Mouse (Mus musculus) ES-Bruce4 (cell line): ENCODE measurements around the gene Fam120a. TPM values are rescaled to one million over a fixed set of nuclear protein-coding genes. Genes with fewer than 3 reads are reported as not detected.

Experiments
- H3K27ac ChIP-seq: 2 replicates; pipeline ENCODE4 v1.5.1; 2012; ENCODE audit warnings: low read length, inconsistent platforms; ENCODE audit not compliant: insufficient read depth
- H3K27me3 ChIP-seq: 2 replicates; pipeline ENCODE4 v1.6.1; 2012; ENCODE audit warnings: mild to moderate bottlenecking, low read length, inconsistent platforms; ENCODE audit not compliant: control insufficient read depth, poor library complexity, insufficient read depth, severe bottlenecking
- H3K36me3 ChIP-seq: 2 replicates; pipeline ENCODE4 v1.6.1; 2012; ENCODE audit warnings: inconsistent platforms, mild to moderate bottlenecking, low read length, moderate library complexity; ENCODE audit not compliant: control insufficient read depth, poor library complexity, insufficient read depth, severe bottlenecking
- H3K4me1 ChIP-seq: one replicate; pipeline ENCODE4 v1.8.1; 2011; ENCODE audit warnings: low read length; ENCODE audit not compliant: control insufficient read depth, insufficient read depth
- H3K4me3 ChIP-seq: 2 replicates; pipeline ENCODE4 v1.5.1; 2011; ENCODE audit warnings: low read depth, mild to moderate bottlenecking, low read length
- H3K9ac ChIP-seq: 2 replicates; pipeline ENCODE4 v1.6.1; 2012; ENCODE audit warnings: low read depth, mild to moderate bottlenecking, inconsistent platforms; ENCODE audit not compliant: poor library complexity, severe bottlenecking
- H3K9me3 ChIP-seq: replicated peaks from 2 replicates; pipeline ENCODE4 v1.6.1; 2012; ENCODE audit warnings: mild to moderate bottlenecking, low read length, inconsistent platforms; ENCODE audit not compliant: control insufficient read depth, poor library complexity, insufficient read depth, severe bottlenecking
- CTCF ChIP-seq: IDR thresholded peaks from one replicate; pipeline ENCODE4 v1.8.1; 2011; ENCODE audit warnings: low read depth, low read length
- EP300 ChIP-seq: IDR thresholded peaks from 2 replicates; pipeline ENCODE4 v1.6.1; 2011; ENCODE audit warnings: low read depth, low read length; ENCODE audit not compliant: insufficient read depth
- POLR2A ChIP-seq: IDR thresholded peaks from one replicate; pipeline ENCODE4 v1.8.1; 2011; ENCODE audit warnings: low read length; ENCODE audit not compliant: insufficient read depth
- polyA plus RNA-seq: library from polyadenylated mRNA; stranded (reverse); fragments of >200 nt; gene quantifications from 2 replicates; pipeline ENCODE4 v1.2.4, GENCODE M21; 2011; ENCODE audit warnings: low read depth; ENCODE audit not compliant: missing spikeins, insufficient read depth, insufficient read length

Fam120a gene
- polyA plus RNA-seq, 1 experiment = 96.4 TPM

DNA sequence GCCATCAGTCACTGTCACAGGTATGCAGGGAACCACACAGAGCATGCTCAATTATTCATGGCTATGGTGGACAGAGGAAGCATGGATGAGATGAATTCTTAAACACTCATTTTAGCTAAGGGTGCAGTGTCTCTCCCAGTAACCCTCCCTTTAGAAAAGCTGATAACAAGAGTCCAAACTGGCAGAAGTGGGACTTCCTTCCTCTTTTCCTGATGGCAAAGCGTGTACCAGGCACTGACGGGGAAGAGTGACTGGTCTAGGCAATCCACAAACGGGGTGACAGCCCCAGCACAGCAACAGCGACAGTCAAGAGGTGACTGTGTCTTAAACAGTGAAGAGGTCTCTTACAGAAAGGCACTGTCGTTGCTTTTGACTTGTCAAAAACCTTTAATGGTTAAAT lies 72.4 kb downstream of the Fam120a start:
- H3K4me1 ChIP-seq = no peaks in the 10 kb centered on the region
- TF ChIP-seq CTCF = no peak
- TF ChIP-seq EP300 = no peak
- TF ChIP-seq POLR2A = no peak
- H3K36me3 ChIP-seq = peaks cover 29% of the 10 kb centered on the region
- H3K9ac ChIP-seq = no peak overlapping the region
- H3K4me3 ChIP-seq = no peak overlapping the region
- H3K27me3 ChIP-seq = no peaks in the 10 kb centered on the region
- no peaks in the 10 kb centered on the region for H3K9me3 ChIP-seq
- H3K27ac ChIP-seq = no peak overlapping the region

DNA sequence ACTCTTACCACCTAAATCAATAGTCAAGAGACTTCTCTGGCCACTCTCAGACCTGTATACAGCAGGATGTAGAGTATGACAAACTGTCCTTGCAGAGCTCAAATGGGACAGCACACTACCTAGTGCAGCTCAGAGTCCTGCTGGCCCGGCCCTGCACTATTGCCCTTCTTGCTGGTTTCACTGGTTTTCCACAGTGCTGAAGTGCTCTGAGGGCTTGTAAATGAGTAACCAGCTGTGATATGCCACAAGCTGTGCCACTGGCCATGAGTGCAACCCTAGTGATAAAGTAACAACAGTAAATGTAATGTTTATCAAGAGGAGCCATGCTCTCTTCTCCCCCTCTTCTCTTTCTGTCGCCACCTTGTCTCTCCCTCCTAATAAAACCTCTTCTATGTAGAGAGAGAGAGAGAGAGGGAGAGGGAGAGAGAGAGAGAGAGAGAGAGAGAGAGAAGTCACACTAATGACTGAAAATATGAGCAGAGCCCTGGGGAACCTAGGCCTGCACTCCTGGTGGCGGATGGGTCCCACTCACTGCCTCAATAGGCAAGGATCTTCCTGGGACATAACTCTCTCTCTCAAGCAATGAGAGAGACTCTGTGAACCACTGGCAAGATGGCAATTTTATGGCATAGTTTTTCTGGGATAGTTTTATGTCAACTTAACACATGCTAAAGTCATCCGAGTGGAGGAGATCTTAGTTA lies 77.4 kb downstream of the Fam120a start:
- Histone ChIP-seq H3K27ac (no peak overlapping the region), H3K9me3 (no peaks in the 10 kb centered on the region), H3K4me3 (no peak overlapping the region), H3K27me3 (no peaks in the 10 kb centered on the region), H3K9ac (no peak overlapping the region), H3K4me1 (no peaks in the 10 kb centered on the region), H3K36me3 (peaks cover 44% of the 10 kb centered on the region)
- no peak for TF ChIP-seq POLR2A
- TF ChIP-seq EP300 = no peak
- no peak for TF ChIP-seq CTCF

DNA sequence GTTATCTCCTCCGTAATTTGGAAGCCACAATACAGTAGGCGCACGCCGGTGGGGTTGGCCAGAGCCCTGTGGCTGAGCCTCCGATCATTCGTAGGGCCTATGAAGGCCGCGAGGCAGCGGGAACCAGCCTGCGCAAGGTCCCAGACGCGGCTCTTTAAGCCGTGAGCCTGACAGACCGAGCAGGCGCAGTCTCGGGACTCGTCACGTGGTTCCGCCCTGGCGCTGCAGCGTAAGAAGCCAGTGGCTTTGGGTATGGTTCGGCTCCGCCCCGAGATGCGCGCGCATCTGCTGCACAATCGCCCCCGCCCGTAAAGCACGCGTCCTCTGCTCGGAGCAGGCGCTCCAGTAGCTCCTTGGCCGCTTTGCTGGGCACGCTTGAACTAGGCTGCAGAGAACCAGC lies 89.3 kb downstream of the Fam120a start:
- peak overlapping the region; percentile 62 for H3K9ac ChIP-seq
- TF ChIP-seq EP300 = no peak
- TF ChIP-seq POLR2A = peak; percentile 97
- H3K27me3 ChIP-seq = no peaks in the 10 kb centered on the region
- peak overlapping the region; percentile 70 for H3K4me3 ChIP-seq
- no peaks in the 10 kb centered on the region for H3K4me1 ChIP-seq
- no peaks in the 10 kb centered on the region for H3K9me3 ChIP-seq
- peaks cover 5% of the 10 kb centered on the region for H3K36me3 ChIP-seq
- H3K27ac ChIP-seq = no peak overlapping the region

DNA sequence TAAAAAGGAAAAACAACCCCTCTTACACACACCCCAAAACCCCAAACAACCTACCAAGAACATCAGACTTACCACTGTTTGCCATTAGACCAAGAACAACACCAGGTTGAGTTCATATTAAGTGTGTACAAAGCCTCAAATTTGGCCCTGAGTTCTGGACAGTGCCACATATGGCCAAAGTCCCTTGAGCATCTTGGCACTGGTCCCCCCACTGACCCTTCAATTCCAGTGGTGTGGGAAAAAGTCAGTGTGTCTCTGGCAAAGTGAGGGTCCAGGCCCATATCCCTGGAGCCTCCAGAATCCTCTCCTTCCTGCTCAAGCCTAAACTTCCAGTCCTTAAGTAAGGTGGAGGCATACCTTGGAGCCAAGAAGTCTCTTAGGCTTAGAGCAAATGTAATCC lies 90.0 kb downstream of the Fam120a start:
- Histone ChIP-seq H3K4me3 (no peak overlapping the region), H3K27me3 (no peaks in the 10 kb centered on the region), H3K9ac (peak overlapping the region; percentile 62), H3K9me3 (no peaks in the 10 kb centered on the region), H3K4me1 (no peaks in the 10 kb centered on the region), H3K27ac (no peak overlapping the region), H3K36me3 (peaks cover 3% of the 10 kb centered on the region)
- TF ChIP-seq POLR2A (no peak), EP300 (no peak), CTCF (no peak)

DNA sequence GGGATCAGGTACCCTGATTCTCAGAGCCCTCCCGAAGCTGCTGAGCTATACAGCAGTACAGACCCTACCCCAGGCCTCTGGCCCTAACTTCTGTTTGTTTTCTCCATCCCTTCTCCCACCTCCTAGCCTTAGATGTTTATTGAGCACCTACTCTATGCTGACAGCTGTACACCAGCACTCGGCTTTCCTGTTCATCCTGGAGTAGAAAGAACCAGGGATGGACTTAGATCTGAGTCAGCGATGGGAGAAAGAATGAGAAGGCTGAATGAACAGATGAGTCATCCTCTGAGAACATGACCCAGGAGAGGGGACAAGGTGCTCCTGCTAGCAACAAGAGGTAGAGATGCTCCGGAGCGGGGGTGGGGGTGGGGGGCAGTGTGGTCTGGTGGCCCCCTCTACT lies 95.1 kb downstream of the Fam120a start:
- H3K27me3 ChIP-seq = no peaks in the 10 kb centered on the region
- H3K9ac ChIP-seq = no peak overlapping the region
- no peak overlapping the region for H3K27ac ChIP-seq
- no peak for TF ChIP-seq POLR2A
- TF ChIP-seq CTCF = no peak
- no peak for TF ChIP-seq EP300
- H3K36me3 ChIP-seq = no peaks in the 10 kb centered on the region
- no peaks in the 10 kb centered on the region for H3K9me3 ChIP-seq
- no peaks in the 10 kb centered on the region for H3K4me1 ChIP-seq
- no peak overlapping the region for H3K4me3 ChIP-seq

DNA sequence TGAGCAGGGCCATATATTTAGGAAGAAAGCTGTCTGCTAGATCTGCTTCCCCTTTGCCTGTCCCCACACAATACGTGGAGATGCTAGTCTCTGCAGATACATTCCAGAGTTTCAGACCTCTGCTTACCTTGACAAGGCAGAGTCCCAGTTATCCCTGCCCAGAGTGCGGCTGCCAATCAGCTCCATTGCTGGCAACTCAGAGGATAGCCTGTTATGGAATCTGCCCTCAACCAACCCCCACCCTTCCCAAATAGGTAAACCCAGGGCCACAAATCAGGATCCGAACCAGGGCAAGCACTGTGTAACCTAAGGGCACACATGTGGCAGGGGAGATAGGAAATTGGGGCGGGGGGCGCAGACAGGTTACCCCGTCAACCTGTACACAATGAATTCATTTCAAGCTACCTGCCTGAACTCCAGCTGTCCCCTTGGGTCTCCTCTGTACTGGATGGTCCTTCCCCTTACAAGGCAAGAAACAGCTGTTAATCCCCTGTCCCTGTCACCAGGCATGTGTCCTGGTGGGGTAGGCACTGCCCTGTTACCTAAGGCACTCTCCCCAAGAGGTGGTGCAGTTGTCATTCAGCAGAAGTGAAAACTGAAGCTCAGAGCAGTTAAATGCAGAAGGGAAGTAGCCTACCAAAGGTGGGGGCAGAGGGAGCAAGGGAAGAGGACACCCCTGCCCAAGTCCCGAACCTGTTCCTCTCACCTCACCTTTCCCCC lies 95.8 kb downstream of the Fam120a start:
- no peak overlapping the region for H3K27ac ChIP-seq

More for the DNA sequence above, 95.8 kb downstream of the Fam120a start:
- peak overlapping the region; percentile 87 for H3K4me3 ChIP-seq
- no peaks in the 10 kb centered on the region for H3K27me3 ChIP-seq
- peak overlapping the region; percentile 98; the same call in 1 of the 2 replicates for H3K9ac ChIP-seq
- TF ChIP-seq POLR2A (no peak), EP300 (no peak), CTCF (no peak)
- H3K9me3 ChIP-seq = no peaks in the 10 kb centered on the region
- no peaks in the 10 kb centered on the region for H3K36me3 ChIP-seq
- no peaks in the 10 kb centered on the region for H3K4me1 ChIP-seq
